Mouse (Mus musculus): ENCODE data around the gene Sarnp. TPM values are rescaled to one million over a fixed set of nuclear protein-coding genes. Genes with fewer than 3 reads are reported as not detected.

The Sarnp gene
- polyA plus RNA-seq, 1 experiment from 2014 or later = 139 TPM

- Histone ChIP-seq H3K9ac (no peak overlapping the region), H3K36me3 (replicated peaks; ENCODE audit: control insufficient read depth, insufficient read depth) (peaks cover 62% of the 10 kb centered on the region), H3K4me1 (replicated peaks; ENCODE audit: control insufficient read depth, insufficient read depth, low read length) (no peaks in the 10 kb centered on the region), H3K27ac (no peak overlapping the region), H3K4me2 (replicated peaks) (no peak overlapping the region), H3K27me3 (ENCODE audit: control insufficient read depth, insufficient read depth, low read length) (no peaks in the 10 kb centered on the region), H3K9me3 (ENCODE audit: control insufficient read depth, low read length) (no peaks in the 10 kb centered on the region), H3K4me3 (replicated peaks; ENCODE audit: low read length) (no peak overlapping the region)
- ATAC-seq (ENCODE audit: low FRiP score) (no peak), DNase-seq (ENCODE audit: low spot score) (no peak)
- 87% methylated on average over 3 of the region's 3 CpGs for WGBS
Observed at GRCm38 (mm10) chr10:128870341-128870740, 53.2 kb downstream of the Sarnp start.

DNA sequence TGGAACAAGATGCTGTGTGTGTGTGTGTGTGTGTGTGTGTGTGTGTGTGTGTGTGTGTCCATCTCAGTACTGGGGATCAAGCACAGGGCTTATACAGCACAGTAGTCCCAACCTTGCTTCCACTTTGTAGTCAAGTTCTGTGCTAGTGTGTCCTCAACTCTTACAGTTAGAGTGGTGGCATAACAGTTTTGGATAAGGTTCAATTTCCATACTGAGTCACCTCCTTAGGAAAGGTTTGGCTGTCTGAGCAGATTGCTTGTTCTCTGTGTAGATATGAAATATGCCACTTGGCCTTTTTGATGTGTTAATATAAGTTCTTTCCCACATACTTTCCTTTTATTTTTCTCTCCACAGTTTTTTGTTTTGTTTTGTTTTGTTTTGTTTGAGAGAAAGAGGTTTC is 61.2 kb downstream of the Sarnp start:
- no peak for ATAC-seq (ENCODE audit: low FRiP score)
- Histone ChIP-seq H3K9me3 (ENCODE audit: control insufficient read depth, low read length) (no peaks in the 10 kb centered on the region), H3K4me2 (replicated peaks) (no peak overlapping the region), H3K27ac (no peak overlapping the region), H3K36me3 (replicated peaks; ENCODE audit: control insufficient read depth, insufficient read depth) (peaks cover 63% of the 10 kb centered on the region), H3K4me3 (replicated peaks; ENCODE audit: low read length) (no peak overlapping the region), H3K27me3 (ENCODE audit: control insufficient read depth, insufficient read depth, low read length) (no peaks in the 10 kb centered on the region), H3K4me1 (replicated peaks; ENCODE audit: control insufficient read depth, insufficient read depth, low read length) (no peaks in the 10 kb centered on the region), H3K9ac (no peak overlapping the region)
- no peak for DNase-seq (ENCODE audit: low spot score)

DNA sequence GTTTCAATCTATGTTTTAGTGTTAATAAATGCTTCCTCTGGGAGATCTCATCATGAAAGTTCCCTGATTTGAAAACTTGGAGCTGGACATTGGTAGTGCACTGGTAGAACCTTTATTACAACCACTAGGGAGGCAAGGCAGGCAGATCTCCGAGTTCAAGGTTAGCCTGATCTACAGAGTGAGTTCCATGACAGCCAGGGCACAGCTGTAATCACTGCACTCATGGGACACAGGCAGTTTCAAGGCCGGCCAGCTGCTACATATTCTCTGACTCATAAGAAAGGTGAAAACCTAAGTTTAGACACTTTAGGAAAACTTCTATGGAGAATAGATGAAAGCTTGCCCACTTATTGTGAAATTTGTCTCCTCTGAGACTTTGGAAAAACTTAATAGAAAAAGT is 61.7 kb downstream of the Sarnp start:
- no peak overlapping the region for H3K9ac ChIP-seq
- H3K4me1 ChIP-seq (replicated peaks; ENCODE audit: control insufficient read depth, insufficient read depth, low read length) = no peaks in the 10 kb centered on the region
- H3K27ac ChIP-seq = no peak overlapping the region
- no peak for DNase-seq (ENCODE audit: low spot score)
- H3K27me3 ChIP-seq (ENCODE audit: control insufficient read depth, insufficient read depth, low read length) = no peaks in the 10 kb centered on the region
- H3K4me2 ChIP-seq (replicated peaks) = no peak overlapping the region
- H3K9me3 ChIP-seq (ENCODE audit: control insufficient read depth, low read length) = no peaks in the 10 kb centered on the region
- WGBS = 77% methylated on average over 2 of the region's 2 CpGs
- peaks cover 60% of the 10 kb centered on the region for H3K36me3 ChIP-seq (replicated peaks; ENCODE audit: control insufficient read depth, insufficient read depth)
- ATAC-seq (ENCODE audit: low FRiP score) = no peak
- no peak overlapping the region for H3K4me3 ChIP-seq (replicated peaks; ENCODE audit: low read length)

GRCm38 (mm10) chr10:128882067-128882466 is 64.9 kb downstream of the Sarnp start:
- WGBS = 81% methylated on average over 5 of the region's 5 CpGs
- DNase-seq (ENCODE audit: low spot score) = no peak
- H3K4me3 ChIP-seq (replicated peaks; ENCODE audit: low read length) = no peak overlapping the region
- H3K27ac ChIP-seq = no peak overlapping the region
- peaks cover 63% of the 10 kb centered on the region for H3K36me3 ChIP-seq (replicated peaks; ENCODE audit: control insufficient read depth, insufficient read depth)
- H3K9ac ChIP-seq = no peak overlapping the region
- no peak for ATAC-seq (ENCODE audit: low FRiP score)
- no peaks in the 10 kb centered on the region for H3K9me3 ChIP-seq (ENCODE audit: control insufficient read depth, low read length)
- no peak overlapping the region for H3K4me2 ChIP-seq (replicated peaks)
- no peaks in the 10 kb centered on the region for H3K4me1 ChIP-seq (replicated peaks; ENCODE audit: control insufficient read depth, insufficient read depth, low read length)
- H3K27me3 ChIP-seq (ENCODE audit: control insufficient read depth, insufficient read depth, low read length) = no peaks in the 10 kb centered on the region

- peak; percentile 68 for DNase-seq (ENCODE audit: low spot score)
- 0% methylated on average over 7 of the region's 7 CpGs for WGBS
- ATAC-seq (ENCODE audit: low FRiP score) = peak; percentile 28; the same call in 1 of the 2 replicates
- H3K27me3 ChIP-seq (ENCODE audit: control insufficient read depth, insufficient read depth, low read length) = no peaks in the 10 kb centered on the region
- no peaks in the 10 kb centered on the region for H3K9me3 ChIP-seq (ENCODE audit: control insufficient read depth, low read length)
- peak overlapping the region; percentile 55 for H3K4me3 ChIP-seq (replicated peaks; ENCODE audit: low read length)
- peaks cover 29% of the 10 kb centered on the region for H3K4me1 ChIP-seq (replicated peaks; ENCODE audit: control insufficient read depth, insufficient read depth, low read length)
- peak overlapping the region; percentile 93 for H3K4me2 ChIP-seq (replicated peaks)
- H3K36me3 ChIP-seq (replicated peaks; ENCODE audit: control insufficient read depth, insufficient read depth) = peaks cover 36% of the 10 kb centered on the region
- peak overlapping the region; percentile 48 for H3K9ac ChIP-seq
- peak overlapping the region; percentile 60 for H3K27ac ChIP-seq
Observed at GRCm38 (mm10) chr10:128888941-128889827, 72.1 kb downstream of the Sarnp start.

DNA sequence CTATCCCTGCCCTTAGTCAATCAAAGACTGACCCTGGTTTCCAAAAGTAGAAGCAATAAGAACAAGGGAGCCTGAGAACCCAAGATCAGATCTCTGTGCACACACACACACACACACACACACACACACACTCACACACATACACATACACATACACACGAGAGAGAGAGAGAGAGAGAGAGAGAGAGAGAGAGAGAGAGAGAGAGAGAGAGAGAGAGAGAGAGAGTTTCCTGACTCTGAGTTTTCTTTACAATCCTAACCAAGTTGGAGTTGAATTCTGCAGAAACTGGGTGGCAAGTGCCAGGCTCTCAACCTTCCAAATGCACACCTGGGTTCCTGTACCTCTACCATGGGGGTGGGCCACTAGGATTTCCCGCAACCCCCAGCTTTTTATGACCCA is 72.7 kb downstream of the Sarnp start:
- ATAC-seq (ENCODE audit: low FRiP score) (no peak), DNase-seq (ENCODE audit: low spot score) (no peak)
- Histone ChIP-seq H3K4me3 (replicated peaks; ENCODE audit: low read length) (peak overlapping the region; percentile 55), H3K9ac (peak overlapping the region; percentile 81), H3K9me3 (ENCODE audit: control insufficient read depth, low read length) (no peaks in the 10 kb centered on the region), H3K27me3 (ENCODE audit: control insufficient read depth, insufficient read depth, low read length) (no peaks in the 10 kb centered on the region), H3K27ac (peak overlapping the region; percentile 60), H3K4me2 (replicated peaks) (peak overlapping the region; percentile 93), H3K4me1 (replicated peaks; ENCODE audit: control insufficient read depth, insufficient read depth, low read length) (peaks cover 29% of the 10 kb centered on the region), H3K36me3 (replicated peaks; ENCODE audit: control insufficient read depth, insufficient read depth) (peaks cover 31% of the 10 kb centered on the region)
- 15% methylated on average over 1 of the region's 2 CpGs for WGBS

DNA sequence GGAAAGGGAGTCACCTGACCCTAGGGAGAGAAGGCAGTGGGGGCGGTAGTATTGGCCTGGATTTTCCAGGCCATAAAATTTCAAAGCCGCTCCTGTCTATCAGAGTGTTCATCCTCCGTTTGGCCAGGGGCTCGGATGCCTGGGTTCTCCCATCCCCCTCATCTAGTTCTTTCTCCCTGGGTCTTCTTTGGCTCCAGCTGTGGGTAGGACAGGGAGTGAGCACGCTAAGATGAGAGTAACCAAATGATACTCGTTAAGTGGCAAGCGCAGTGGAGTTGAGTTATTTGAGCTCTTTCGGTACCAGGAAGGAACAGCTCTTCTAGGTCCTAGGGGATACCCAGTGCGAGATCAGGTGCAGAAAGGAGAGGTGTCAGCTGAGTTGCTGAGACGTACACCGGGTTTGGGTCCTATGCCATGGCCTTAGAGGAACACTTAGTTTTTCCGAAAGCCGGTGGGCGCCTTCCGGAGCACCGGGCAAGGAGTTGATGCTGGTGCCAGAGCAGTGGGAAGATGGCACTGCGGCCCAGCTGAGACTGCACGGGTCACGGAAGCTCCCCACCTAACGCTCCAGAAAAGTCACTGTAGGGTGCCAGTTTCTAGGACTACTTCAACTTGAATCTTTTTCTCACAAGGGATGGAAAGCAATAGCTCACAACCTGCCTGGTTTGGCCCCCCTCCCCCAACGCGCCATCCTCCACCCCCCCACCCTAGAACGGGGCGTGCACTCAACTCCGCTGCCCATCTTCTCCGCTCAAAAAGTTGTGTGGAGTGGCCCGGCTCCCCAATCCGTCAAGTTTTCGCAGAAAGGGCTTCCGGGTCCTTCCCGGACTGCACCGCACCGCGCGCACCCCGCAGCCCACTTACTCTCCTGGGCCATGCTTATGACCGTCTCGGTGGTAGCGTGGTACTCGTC is 73.5 kb downstream of the Sarnp start:
- ATAC-seq (ENCODE audit: low FRiP score) = no peak

GRCm38 (mm10) chr10:128891296-128892094 is 74.4 kb downstream of the Sarnp start, which contains the start of gene Gdf11:
Gdf11 (minus strand) TSS chr10:128891718.
- WGBS = 0% methylated on average over 61 of the region's 89 CpGs
- H3K4me2 ChIP-seq (replicated peaks) = peak within 1 kb of the TSS; percentile 93
- peak within 1 kb of the TSS; percentile 55 for H3K4me3 ChIP-seq (replicated peaks; ENCODE audit: low read length)
- ATAC-seq (ENCODE audit: low FRiP score) (peak; percentile 89), DNase-seq (ENCODE audit: low spot score) (peak; percentile 87)
- H3K4me1 ChIP-seq (replicated peaks; ENCODE audit: control insufficient read depth, insufficient read depth, low read length) = peaks cover 32% of the 10 kb centered on the region
- no peaks in the 10 kb centered on the region for H3K9me3 ChIP-seq (ENCODE audit: control insufficient read depth, low read length)
- H3K27me3 ChIP-seq (ENCODE audit: control insufficient read depth, insufficient read depth, low read length) = peaks cover 3% of the 10 kb centered on the region; the same call in 1 of the 2 replicates
- H3K27ac ChIP-seq = peak within 1 kb of the TSS; percentile 95
- H3K9ac ChIP-seq = peak within 1 kb of the TSS; percentile 81
- H3K36me3 ChIP-seq (replicated peaks; ENCODE audit: control insufficient read depth, insufficient read depth) = 0 out of 2 replicates have a peak, but pooled peaks cover 15% of the 10 kb centered on the region

More for the DNA sequence above, 73.5 kb downstream of the Sarnp start:
- under 1% methylated on average over 40 of the region's 40 CpGs for WGBS
- no peaks in the 10 kb centered on the region for H3K27me3 ChIP-seq (ENCODE audit: control insufficient read depth, insufficient read depth, low read length)
- H3K4me1 ChIP-seq (replicated peaks; ENCODE audit: control insufficient read depth, insufficient read depth, low read length) = peaks cover 29% of the 10 kb centered on the region
- no peak for DNase-seq (ENCODE audit: low spot score)
- H3K4me3 ChIP-seq (replicated peaks; ENCODE audit: low read length) = peak overlapping the region; percentile 55
- H3K9ac ChIP-seq = peak overlapping the region; percentile 81
- H3K4me2 ChIP-seq (replicated peaks) = peak overlapping the region; percentile 93
- peak overlapping the region; percentile 95 for H3K27ac ChIP-seq
- H3K36me3 ChIP-seq (replicated peaks; ENCODE audit: control insufficient read depth, insufficient read depth) = peaks cover 23% of the 10 kb centered on the region
- H3K9me3 ChIP-seq (ENCODE audit: control insufficient read depth, low read length) = no peaks in the 10 kb centered on the region

Data from hindbrain, embryonic 14.5 days (tissue).